In the genomic region with DNA sequence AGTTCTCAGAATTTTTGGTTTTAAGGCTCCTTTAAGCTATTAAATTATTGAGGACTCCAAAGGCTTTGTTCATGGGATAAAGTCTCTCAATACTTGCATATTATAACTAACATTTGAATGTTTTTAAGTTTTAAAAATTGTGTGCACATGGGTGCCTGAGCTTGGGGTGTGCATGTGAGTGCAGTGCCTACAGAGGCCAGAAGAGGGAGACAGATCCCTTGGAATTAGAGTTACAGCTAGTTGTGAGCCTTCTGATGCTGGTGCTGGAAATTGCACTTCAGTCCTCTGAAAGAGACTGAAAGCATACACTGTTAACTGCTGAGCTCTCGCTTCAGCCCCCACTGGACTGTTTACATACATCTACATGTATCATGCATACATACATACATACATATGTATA, we compare ENCODE assay signal across 9 mouse cellular contexts.
DNase-seq lines count a peak whose midpoint lies in the region; TF ChIP-seq lines count a peak whose summit lies in the region.
"Had no signal": no experiment of that assay in that cellular context is flagged by ENCODE, and none has a peak within 500 bp of the region (broad histone marks: within the 10 kb centered on the region; RNA-seq: fewer than 3 reads in every experiment).

No protein-coding gene starts in this region.

- H3K9ac ChIP-seq in ES-Bruce4 (ENCODE audit: low read depth, poor library complexity, severe bottlenecking), result no peak overlapping the region
- H3K9ac ChIP-seq: lung, embryonic 15.5 days had no signal

- no peak for TF ChIP-seq POLR2A in ES-Bruce4 (IDR thresholded peaks at IDR 0.05; ENCODE audit: insufficient read depth, low read length)

- no peak overlapping the region for H3K4me3 ChIP-seq in layer of hippocampus, adult 2 months
- no peak overlapping the region for H3K4me3 ChIP-seq in ES-Bruce4 (ENCODE audit: low read depth, low read length)
- H3K4me3 ChIP-seq: lung, embryonic 15.5 days had no signal

- no peak for TF ChIP-seq EP300 in ES-Bruce4 (IDR thresholded peaks at IDR 0.05; ENCODE audit: insufficient read depth, low read depth, low read length)

- peak; percentile 84 for TF ChIP-seq CTCF in layer of hippocampus, adult 2 months (conservative IDR thresholded peaks at IDR 0.05)
- peak; percentile 86 for TF ChIP-seq CTCF in ES-Bruce4 (IDR thresholded peaks at IDR 0.05; ENCODE audit: low read depth, low read length)

- no peaks in the 10 kb centered on the region for H3K9me3 ChIP-seq in ES-Bruce4 (replicated peaks; ENCODE audit: control insufficient read depth, insufficient read depth, low read length, poor library complexity, severe bottlenecking)

- no peaks in the 10 kb centered on the region for H3K36me3 ChIP-seq in ES-Bruce4 (ENCODE audit: control insufficient read depth, insufficient read depth, low read length, poor library complexity, severe bottlenecking)
- H3K36me3 ChIP-seq: lung, embryonic 15.5 days had no signal

- peaks cover 2% of the 10 kb centered on the region for H3K4me1 ChIP-seq in ES-Bruce4 (ENCODE audit: control insufficient read depth, insufficient read depth, low read length)

- DNase-seq in layer of hippocampus, adult 2 months (ENCODE audit: low spot score in 2 of 2), result no peak
- DNase-seq in layer of hippocampus, adult 9-11 months, result no peak
- peak; percentile 47 for DNase-seq in adrenal gland, postnatal 10 days
- DNase-seq in kidney, postnatal 36 days, result peak; percentile 19 to 72
- DNase-seq in thymus, postnatal 0 days (ENCODE audit: low spot score), result peak; percentile 55
- DNase-seq in right cerebral cortex, postnatal 10 days (ENCODE audit: low spot score in 2 of 2), result no peak
- DNase-seq in layer of hippocampus, postnatal 36 days, result no peak

- no peak overlapping the region for H3K27ac ChIP-seq in layer of hippocampus, adult 2 months
- no peak overlapping the region for H3K27ac ChIP-seq in ES-Bruce4 (ENCODE audit: insufficient read depth, low read length)
- H3K27ac ChIP-seq: lung, embryonic 15.5 days had no signal

- no peaks in the 10 kb centered on the region for H3K27me3 ChIP-seq in ES-Bruce4 (ENCODE audit: control insufficient read depth, insufficient read depth, low read length, poor library complexity, severe bottlenecking)
- H3K27me3 ChIP-seq: lung, embryonic 15.5 days had no signal

Comparison
In these comparisons a context has a peak if more than half of its experiments do, and no peak if none do; other contexts are left out.
1. DNase-seq: peak in adrenal gland, postnatal 10 days (single experiment), kidney, postnatal 36 days (2 of 2) and thymus, postnatal 0 days (single experiment); none in layer of hippocampus, adult 2 months (0 of 2), layer of hippocampus, adult 9-11 months (single experiment), right cerebral cortex, postnatal 10 days (0 of 2) and layer of hippocampus, postnatal 36 days (0 of 2).